Mouse (Mus musculus) inflammation-experienced regulatory T-cells, adult 6 months (primary cell): ENCODE data around the gene Ano2. TPM values are rescaled to one million over a fixed set of nuclear protein-coding genes. Genes with fewer than 3 reads are reported as not detected.

ENCODE experiments used
- ATAC-seq: one replicate; pipeline ENCODE4 v1.8.0; 2017
- polyA plus RNA-seq, 3 experiments: library from polyadenylated mRNA; unstranded; fragments of 100-300 nt; shearing (Covaris generic); gene quantifications; one replicate each; pipeline ENCODE4 v1.2.1; 2017

Ano2 gene
- polyA plus RNA-seq, 3 experiments from 2014 or later: not detected

GRCm38 (mm10) chr6:126080531-126080930 is 390.3 kb downstream of the Ano2 start:
- no peak for ATAC-seq

- ATAC-seq: no peak
Observed at GRCm38 (mm10) chr6:126086321-126086950, 396.2 kb downstream of the Ano2 start.

- ATAC-seq: no peak
Observed at GRCm38 (mm10) chr6:126088489-126089265, 398.5 kb downstream of the Ano2 start.

Other genes with a start within 250 kb of the Ano2 start
- gene Cd9, start 195.6 kb upstream of the Ano2 start, polyA plus RNA-seq: 100 to 1,000 TPM; 101 to 147 (median 147) TPM
- under 1 TPM in 1 of 3 experiments, not detected in 2; 0.17 TPM for gene Vwf, start 143.6 kb upstream of the Ano2 start, polyA plus RNA-seq